ENCODE assay signal across 17 mouse cellular contexts in genomic region chr3:43199891-43200290, GRCm38 (mm10).
DNase-seq lines count a peak whose midpoint lies in the region; TF ChIP-seq lines count a peak whose summit lies in the region.
"Had no signal": no experiment of that assay in that cellular context is flagged by ENCODE, and none has a peak within 500 bp of the region (broad histone marks: within the 10 kb centered on the region; RNA-seq: fewer than 3 reads in every experiment).

No protein-coding gene starts in this region.

- H3K4me3 ChIP-seq in layer of hippocampus, adult 2 months: no peak overlapping the region
- H3K4me3 ChIP-seq: erythroblast, embryonic 14.5 days; hindbrain, embryonic 12.5 days; liver, embryonic 12.5 days; midbrain, embryonic 15.5 days; stomach, embryonic 15.5 days had no signal

- H3K27ac ChIP-seq in layer of hippocampus, adult 2 months: no peak overlapping the region
- H3K27ac ChIP-seq: hindbrain, embryonic 12.5 days; liver, embryonic 12.5 days; midbrain, embryonic 15.5 days; stomach, embryonic 15.5 days had no signal

- TF ChIP-seq CTCF in layer of hippocampus, adult 2 months (conservative IDR thresholded peaks at IDR 0.05): peak; percentile 64

- DNase-seq in embryo, embryonic 11 days: peak; percentile 6
- DNase-seq in embryo, embryonic 10.5 days (ENCODE audit: low spot score): no peak
- DNase-seq in layer of hippocampus, adult 2 months (ENCODE audit: low spot score in 2 of 2): no peak
- DNase-seq in layer of hippocampus, postnatal 10 days (ENCODE audit: low spot score in 2 of 2): no peak
- peak; percentile 60 for DNase-seq in 3T3-L1 (ENCODE audit: low read depth, low spot score)
- peak; percentile 20 for DNase-seq in brain, embryonic 18.5 days (ENCODE audit: low read depth, low spot score)
- DNase-seq in spleen, postnatal 14 days (ENCODE audit: low spot score in 2 of 2): no peak
- DNase-seq in testis, postnatal 14 days (ENCODE audit: low spot score): no peak
- DNase-seq: adrenal gland, postnatal 14 days; cerebellum, adult 9-11 months; gastrocnemius, postnatal 14 days; thymus, postnatal 14 days had no signal

Comparison
In these comparisons a context has a peak if more than half of its experiments do, and no peak if none do; other contexts are left out.
1. DNase-seq: peak in embryo, embryonic 11 days (single experiment), 3T3-L1 (single experiment) and brain, embryonic 18.5 days (single experiment); none in embryo, embryonic 10.5 days (single experiment), layer of hippocampus, adult 2 months (0 of 2), layer of hippocampus, postnatal 10 days (0 of 2), spleen, postnatal 14 days (0 of 2) and testis, postnatal 14 days (single experiment).